Mouse (Mus musculus) C2C12 (cell line): Measurements from ENCODE around the gene Traip. TPM values are rescaled to one million over a fixed set of nuclear protein-coding genes. Genes with fewer than 3 reads are reported as not detected.

Source experiments
- H3K27me3 ChIP-seq: one replicate; pipeline ENCODE4 v1.6.1; 2011; ENCODE audit not compliant: control insufficient read depth, insufficient read depth, insufficient read length
- H3K36me3 ChIP-seq: one replicate; pipeline ENCODE4 v1.6.1; 2011; ENCODE audit not compliant: control insufficient read depth, insufficient read depth
- H3K4me3 ChIP-seq: one replicate; pipeline ENCODE4 v1.5.1; 2011; ENCODE audit warnings: mild to moderate bottlenecking, control low read depth; ENCODE audit not compliant: poor library complexity, insufficient read depth, severe bottlenecking
- H3K79me2 ChIP-seq: one replicate; pipeline ENCODE4 v1.6.1; 2011; ENCODE audit not compliant: control insufficient read depth, insufficient read depth
- H3K79me3 ChIP-seq: one replicate; pipeline ENCODE4 v1.6.1; 2011; ENCODE audit warnings: low read depth, control low read depth
- H3ac ChIP-seq: one replicate; pipeline ENCODE3; 2011; ENCODE audit warnings: low read depth; ENCODE audit not compliant: control insufficient read depth, insufficient read length
- CEBPB ChIP-seq: IDR thresholded peaks from one replicate; pipeline ENCODE4 v1.6.1; 2011; ENCODE audit warnings: low read depth, mild to moderate bottlenecking, control low read depth, moderate library complexity
- CTCF ChIP-seq: IDR thresholded peaks from one replicate; pipeline ENCODE4 v1.5.1; 2011; ENCODE audit not compliant: control insufficient read depth, insufficient read depth, insufficient read length
- FOSL1 ChIP-seq: IDR thresholded peaks from one replicate; pipeline ENCODE4 v1.8.0; 2011; ENCODE audit warnings: mild to moderate bottlenecking, low read length; ENCODE audit not compliant: poor library complexity, insufficient read depth, severe bottlenecking
- MAX ChIP-seq: IDR thresholded peaks from one replicate; pipeline ENCODE4 v1.6.1; 2011; ENCODE audit warnings: mild to moderate bottlenecking, control low read depth
- MYOD1 ChIP-seq: IDR thresholded peaks from one replicate; pipeline ENCODE4 v1.6.1; 2011; ENCODE audit warnings: low read depth; ENCODE audit not compliant: control insufficient read depth, insufficient read length
- MYOG ChIP-seq: IDR thresholded peaks from one replicate; pipeline ENCODE4 v1.6.1; 2011; ENCODE audit not compliant: control insufficient read depth, insufficient read length; ENCODE audit errors: extremely low read depth
- USF1 ChIP-seq: IDR thresholded peaks from one replicate; pipeline ENCODE4 v1.6.1; 2011; ENCODE audit warnings: low read depth, mild to moderate bottlenecking, control low read depth, moderate library complexity
- polyA plus RNA-seq: library from polyadenylated mRNA; unstranded; fragments of >200 nt; fragmentation: generic; extraction: Trizol; gene quantifications from one replicate; pipeline ENCODE4 v1.2.1, GENCODE M21; 2012; ENCODE audit warnings: missing spikeins

Gene Traip
- polyA plus RNA-seq, 1 experiment = 18.5 TPM

GRCm38 (mm10) chr9:107984052-107984753, 34.3 kb downstream of the Traip start:
- TF ChIP-seq MYOD1 (no peak), CTCF (no peak), FOSL1 (no peak), USF1 (no peak), MAX (no peak), MYOG (no peak), CEBPB (no peak)
- H3ac ChIP-seq = no peak overlapping the region
- no peaks in the 10 kb centered on the region for H3K27me3 ChIP-seq
- H3K79me2 ChIP-seq = no peaks in the 10 kb centered on the region
- no peak overlapping the region for H3K4me3 ChIP-seq
- no peaks in the 10 kb centered on the region for H3K36me3 ChIP-seq
- no peaks in the 10 kb centered on the region for H3K79me3 ChIP-seq

DNA sequence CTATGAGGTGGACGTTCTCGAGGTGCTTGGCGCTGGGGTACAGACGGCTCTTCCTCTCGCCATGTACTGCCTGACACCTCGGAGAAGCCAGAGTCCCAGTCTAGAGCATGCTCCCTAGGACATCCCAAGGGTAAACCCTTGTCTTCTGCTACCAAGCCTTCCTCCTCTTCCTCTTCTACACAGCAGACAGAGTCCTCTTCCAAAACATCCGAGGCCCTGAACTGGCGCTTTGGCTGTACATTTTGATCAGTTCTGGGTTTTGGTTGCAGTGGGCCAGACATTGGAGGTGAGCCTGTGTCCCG, 34.8 kb downstream of the Traip start:
- no peaks in the 10 kb centered on the region for H3K79me2 ChIP-seq
- H3K27me3 ChIP-seq = no peaks in the 10 kb centered on the region
- no peaks in the 10 kb centered on the region for H3K79me3 ChIP-seq
- H3K4me3 ChIP-seq = no peak overlapping the region
- no peaks in the 10 kb centered on the region for H3K36me3 ChIP-seq
- TF ChIP-seq MAX (no peak), MYOG (no peak), CTCF (no peak), USF1 (no peak), CEBPB (no peak), MYOD1 (no peak), FOSL1 (no peak)
- no peak overlapping the region for H3ac ChIP-seq

DNA sequence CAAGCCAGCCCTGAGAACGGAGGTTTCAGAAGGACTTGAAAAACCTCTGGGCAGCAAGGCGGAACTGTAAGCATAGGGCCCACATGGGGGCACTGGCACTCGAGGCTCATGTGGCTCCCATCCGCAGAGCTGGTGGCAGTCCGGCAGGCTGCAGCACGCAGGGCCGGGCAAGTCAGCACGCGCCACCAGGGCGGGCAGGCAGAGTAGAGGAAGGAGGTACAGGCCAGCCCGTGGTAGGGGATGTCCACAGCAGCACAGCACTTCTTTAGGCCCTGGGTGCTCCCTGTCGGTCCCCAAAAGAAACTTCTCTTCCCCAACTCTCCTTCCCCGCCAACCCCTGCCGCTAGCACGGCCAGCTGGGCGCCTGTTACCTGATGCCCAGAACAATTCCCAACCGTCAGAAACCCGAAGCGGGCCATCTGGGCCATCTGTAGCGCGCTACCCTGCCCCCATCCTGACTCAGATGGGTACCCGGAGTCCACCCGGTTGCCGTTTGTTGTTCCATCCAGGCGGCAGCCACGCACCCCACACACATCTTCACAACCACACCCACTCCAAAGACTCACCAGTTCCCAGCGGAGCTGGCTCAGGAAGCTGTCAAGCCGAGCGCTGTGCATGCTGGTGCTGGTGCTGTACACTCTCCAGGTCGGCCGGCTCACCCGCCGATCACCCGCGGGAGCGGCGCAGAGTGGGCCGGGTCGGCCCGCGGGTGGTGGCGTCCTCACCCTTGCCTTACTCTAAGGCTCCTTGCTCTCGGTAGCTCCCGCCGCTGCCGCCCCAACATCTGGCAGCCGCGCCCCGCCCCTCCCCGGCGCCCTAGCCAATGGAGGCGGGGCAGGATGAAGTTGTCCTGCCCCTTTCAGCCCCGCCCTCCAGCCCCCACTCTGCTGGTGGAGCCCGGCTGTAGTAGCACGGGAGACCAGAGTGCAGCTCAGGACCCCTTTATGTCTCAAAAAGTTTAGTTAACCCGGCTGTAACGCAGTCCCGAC, 35.5 kb downstream of the Traip start, which contains the start of gene Inka1:
TSS of gene Inka1 (minus strand) at position 749 of the 989 bp plus-strand sequence.
- Histone ChIP-seq H3K4me3 (peak within 1 kb of the TSS; percentile 34), H3ac (peak within 1 kb of the TSS; percentile 45), H3K79me2 (no peaks in the 10 kb centered on the region), H3K36me3 (no peaks in the 10 kb centered on the region), H3K79me3 (no peaks in the 10 kb centered on the region), H3K27me3 (no peaks in the 10 kb centered on the region)
- TF ChIP-seq MAX = peak; percentile 61
- no peak for TF ChIP-seq CEBPB

GRCm38 (mm10) chr9:107986376-107986775, 36.4 kb downstream of the Traip start:
- Histone ChIP-seq H3K36me3 (no peaks in the 10 kb centered on the region), H3K79me2 (no peaks in the 10 kb centered on the region), H3K27me3 (no peaks in the 10 kb centered on the region), H3ac (no peak overlapping the region), H3K4me3 (no peak overlapping the region), H3K79me3 (no peaks in the 10 kb centered on the region)
- TF ChIP-seq CTCF (peak; percentile 88), MYOG (no peak), MAX (no peak), CEBPB (no peak), FOSL1 (no peak)

DNA sequence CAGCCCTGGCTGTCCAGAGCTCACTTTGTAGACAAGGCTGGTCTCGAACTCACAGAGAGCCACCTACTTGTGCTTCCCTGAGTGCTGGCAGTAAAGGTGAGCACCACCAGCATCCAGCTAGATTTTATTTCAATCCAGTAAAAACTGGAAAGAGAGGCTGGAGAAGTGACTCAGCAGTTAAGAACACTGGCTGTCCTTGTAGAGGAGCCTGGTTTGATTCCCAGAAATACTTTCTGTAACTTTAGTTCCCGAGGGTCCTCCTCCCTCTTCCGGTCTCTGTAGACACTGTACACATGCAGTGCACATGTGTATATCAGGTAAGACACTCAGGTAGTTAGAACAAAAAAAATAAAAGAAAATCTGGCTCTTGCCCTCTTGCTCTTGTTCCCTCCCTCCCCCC, 38.0 kb downstream of the Traip start:
- H3K79me2 ChIP-seq = no peaks in the 10 kb centered on the region
- H3K4me3 ChIP-seq = no peak overlapping the region
- H3K36me3 ChIP-seq = no peaks in the 10 kb centered on the region
- no peak overlapping the region for H3ac ChIP-seq
- H3K27me3 ChIP-seq = no peaks in the 10 kb centered on the region
- TF ChIP-seq MAX (no peak), USF1 (no peak), MYOG (no peak), MYOD1 (no peak), FOSL1 (no peak), CEBPB (no peak), CTCF (no peak)
- no peaks in the 10 kb centered on the region for H3K79me3 ChIP-seq
